Mouse (Mus musculus): Measurements from ENCODE around the gene Myo16.

The Myo16 gene

DNA sequence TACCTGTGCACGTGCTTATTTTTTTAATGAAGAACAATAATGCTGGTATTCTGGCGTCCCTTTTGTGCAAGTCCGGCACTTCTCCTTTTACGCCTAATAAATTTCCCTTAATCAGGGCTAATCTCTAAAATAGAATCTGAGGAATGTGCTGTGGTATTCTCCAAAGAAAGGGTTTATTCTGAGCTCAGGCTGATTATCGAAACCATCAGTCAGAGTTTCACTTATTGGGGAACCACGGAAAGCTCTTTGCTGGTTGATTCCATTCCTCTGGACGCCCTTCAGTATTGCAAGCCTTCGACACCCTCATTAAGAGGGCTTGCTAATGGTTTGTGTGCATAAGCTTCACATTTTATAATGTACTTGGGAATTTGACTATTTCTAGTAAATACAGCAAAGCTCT is 475.0 kb downstream of the Myo16 start:
- ChIA-PET POLR2A (no interaction called here), CTCF (interaction anchor here in 1 of 4 experiments (0.7 kb wide), 1 partner anchor 190 kb away, joined by 3 read pairs; no protein-coding TSS in a partner anchor)

- ChIA-PET POLR2A (no interaction called here), CTCF (no interaction called here)
Measured at GRCm38 (mm10) chr8:10629862-10630261, 476.2 kb downstream of the Myo16 start.

DNA sequence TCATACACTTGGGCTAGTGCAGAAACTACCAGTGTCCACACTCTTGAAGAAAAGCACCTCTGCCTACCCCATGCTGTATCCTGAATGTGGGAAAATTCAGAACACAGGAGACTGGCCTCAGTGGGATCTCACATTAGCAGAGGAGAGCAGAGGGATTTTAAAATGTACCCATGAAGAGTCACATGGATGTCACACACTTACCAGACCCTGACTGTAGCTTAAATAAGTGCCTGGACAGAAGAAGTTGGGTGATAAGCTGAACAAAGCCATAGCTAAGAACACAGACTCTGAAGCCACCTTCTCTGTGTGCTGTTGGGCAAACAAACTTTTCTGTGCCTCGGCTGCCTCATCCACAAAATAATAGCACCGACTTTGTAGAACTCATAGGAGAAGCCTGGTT is 477.3 kb downstream of the Myo16 start:
- CTCF ChIA-PET = no interaction called here
- POLR2A ChIA-PET = interaction anchor here in 1 of 4 experiments (0.6 kb wide), 1 partner anchor 51 kb away, joined by 3 read pairs; no protein-coding TSS in a partner anchor

DNA sequence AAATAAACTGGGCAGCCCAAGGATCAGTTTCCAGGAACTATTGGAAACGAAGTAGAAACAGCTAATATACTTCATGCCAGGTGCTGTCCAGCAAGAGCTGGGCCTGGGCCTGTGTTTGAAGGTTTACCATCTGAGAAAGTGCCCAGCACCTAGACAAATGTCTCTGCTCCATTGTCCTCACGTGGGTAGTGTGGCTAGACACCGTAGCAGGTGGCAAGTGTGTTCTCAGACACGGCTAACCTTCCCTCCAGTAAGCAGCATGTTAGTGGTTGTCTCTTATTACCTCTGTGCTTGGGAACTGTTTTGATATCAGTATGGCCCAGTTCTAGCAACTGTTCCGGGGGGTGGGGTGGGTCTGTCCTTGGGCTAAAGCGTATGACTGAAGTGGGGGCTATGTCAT is 478.9 kb downstream of the Myo16 start:
- POLR2A ChIA-PET = interaction anchor here in 1 of 4 experiments (1.0 kb wide), 1 partner anchor 32 kb away, joined by 3 read pairs; no protein-coding TSS in a partner anchor

GRCm38 (mm10) chr8:10633360-10634140 is 479.8 kb downstream of the Myo16 start:
- CTCF ChIA-PET = no interaction called here
- POLR2A ChIA-PET = no interaction called here

More for the DNA sequence above, 478.9 kb downstream of the Myo16 start:
- CTCF ChIA-PET = no interaction called here

DNA sequence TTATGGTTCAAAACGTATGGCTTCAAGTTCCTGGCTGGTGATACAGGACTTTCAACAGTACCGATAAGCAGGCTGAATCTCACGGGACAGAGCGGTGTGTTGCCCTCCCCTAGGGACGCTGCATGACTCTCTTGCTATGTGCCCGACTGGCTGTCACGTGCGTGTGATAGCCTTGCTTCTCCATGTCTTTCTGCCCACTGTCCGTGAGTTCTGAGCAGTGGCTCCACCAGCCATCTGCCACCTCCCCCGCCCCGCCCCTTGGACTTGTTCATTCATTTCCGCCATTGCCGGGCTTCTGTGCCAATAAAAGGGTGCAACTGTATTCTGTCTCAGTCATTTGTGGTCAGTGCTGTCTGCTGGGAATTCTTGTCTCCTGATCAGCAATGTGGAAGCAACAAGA is 480.7 kb downstream of the Myo16 start:
- POLR2A ChIA-PET = no interaction called here
- CTCF ChIA-PET = no interaction called here

DNA sequence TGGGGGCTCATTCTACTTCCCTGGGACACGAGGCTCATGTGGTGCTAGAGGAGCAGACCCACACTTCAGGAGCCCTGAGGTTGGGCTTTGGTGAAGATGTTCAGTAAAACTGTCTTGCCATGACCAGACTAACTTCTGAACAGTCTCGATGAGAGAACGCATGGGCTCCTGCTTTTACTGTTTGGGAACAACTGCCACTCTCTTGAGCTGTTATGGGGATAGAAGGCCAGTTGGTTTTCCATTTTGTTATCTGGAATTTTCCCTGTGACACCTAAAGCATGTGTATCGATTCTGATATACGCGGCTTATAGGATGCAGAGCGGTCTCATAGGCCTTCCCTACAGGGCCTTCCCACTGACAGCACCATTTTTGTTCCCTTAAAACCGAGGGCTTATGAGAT is 485.2 kb downstream of the Myo16 start:
- ChIA-PET CTCF (no interaction called here), POLR2A (no interaction called here)

- ChIA-PET POLR2A (no interaction called here), CTCF (no interaction called here)
Measured at GRCm38 (mm10) chr8:10640176-10640810, 486.6 kb downstream of the Myo16 start.

DNA sequence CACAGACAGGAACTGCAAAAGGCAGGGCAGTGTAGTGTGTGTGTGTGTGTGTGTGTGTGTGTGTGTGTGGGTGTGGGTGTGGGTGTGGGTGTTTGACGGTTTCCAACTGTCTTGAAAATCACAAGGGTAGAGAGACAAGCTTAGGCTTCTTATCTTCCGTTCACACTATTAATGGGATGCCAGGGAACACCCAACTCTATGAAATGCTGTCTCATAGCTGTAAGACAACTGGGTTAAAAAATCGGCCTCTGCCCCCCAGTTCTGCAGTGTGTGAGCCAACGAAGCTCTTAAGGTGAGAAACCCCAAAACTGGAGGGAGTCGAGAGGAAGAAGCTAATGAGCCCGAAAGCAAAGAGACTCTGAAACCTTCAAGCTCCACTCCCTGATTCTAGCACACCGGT is 487.1 kb downstream of the Myo16 start:
- POLR2A ChIA-PET = interaction anchor here in 1 of 4 experiments (0.6 kb wide), 1 partner anchor 164 kb away, joined by 5 read pairs; no protein-coding TSS in a partner anchor
- CTCF ChIA-PET = interaction anchor here in 1 of 4 experiments (0.7 kb wide), 1 partner anchor 83 kb away, joined by 6 read pairs; no protein-coding TSS in a partner anchor

DNA sequence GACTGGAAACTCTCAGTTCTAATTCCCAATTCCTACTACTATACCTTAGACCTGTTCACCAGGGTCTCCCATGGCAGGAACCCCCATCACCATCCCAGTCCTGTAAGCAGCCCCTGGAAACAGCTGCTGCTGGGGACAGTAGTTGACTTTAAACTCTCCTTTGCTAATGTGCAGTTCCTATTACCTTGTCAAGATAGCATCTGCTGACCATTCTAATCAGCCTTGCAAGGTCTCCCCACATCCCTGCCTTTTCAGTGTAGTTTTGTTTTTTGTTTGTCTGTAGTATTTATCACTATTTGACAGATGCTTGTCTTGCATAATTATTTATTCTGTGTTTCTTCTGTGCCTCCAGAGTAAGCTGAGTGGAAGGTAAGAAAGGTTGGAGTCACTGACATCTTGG is 487.6 kb downstream of the Myo16 start:
- POLR2A ChIA-PET = interaction anchor here in 1 of 4 experiments (0.6 kb wide), 1 partner anchor 163 kb away, joined by 5 read pairs; no protein-coding TSS in a partner anchor
- CTCF ChIA-PET = interaction anchor here in 1 of 4 experiments (0.7 kb wide), 1 partner anchor 82 kb away, joined by 6 read pairs; no protein-coding TSS in a partner anchor

GRCm38 (mm10) chr8:10643244-10643643 is 489.5 kb downstream of the Myo16 start:
- CTCF ChIA-PET = no interaction called here

DNA sequence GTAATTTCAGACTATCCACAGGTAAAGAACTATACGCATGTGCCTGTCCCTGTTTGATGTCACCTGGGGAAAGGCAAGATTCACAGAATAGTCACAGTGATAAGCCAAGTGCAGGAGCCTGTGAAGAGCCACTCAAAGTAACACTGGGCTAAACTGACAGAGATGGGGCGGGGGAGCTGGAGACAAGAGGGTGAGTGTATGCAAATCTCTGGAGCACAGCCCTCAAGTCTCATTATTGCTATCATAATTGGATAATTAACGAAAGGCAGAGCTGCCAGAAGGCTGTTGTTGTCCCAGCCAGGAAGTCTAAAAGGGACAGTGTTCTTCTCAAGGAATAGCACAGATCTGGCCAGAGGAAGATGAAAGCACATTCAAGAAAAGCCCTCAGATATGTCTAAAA is 490.8 kb downstream of the Myo16 start:
- ChIA-PET POLR2A (no interaction called here), CTCF (interaction anchor here in 1 of 4 experiments (0.6 kb wide), 1 partner anchor 210 kb away, joined by 3 read pairs; no protein-coding TSS in a partner anchor)

More at GRCm38 (mm10) chr8:10643244-10643643, 489.5 kb downstream of the Myo16 start:
- POLR2A ChIA-PET = no interaction called here

- POLR2A ChIA-PET = interaction anchor here in 1 of 4 experiments (0.6 kb wide), 1 partner anchor 10 kb away, joined by 3 read pairs; no protein-coding TSS in a partner anchor
- CTCF ChIA-PET = no interaction called here
Measured at GRCm38 (mm10) chr8:10645740-10646139, 492.0 kb downstream of the Myo16 start.

DNA sequence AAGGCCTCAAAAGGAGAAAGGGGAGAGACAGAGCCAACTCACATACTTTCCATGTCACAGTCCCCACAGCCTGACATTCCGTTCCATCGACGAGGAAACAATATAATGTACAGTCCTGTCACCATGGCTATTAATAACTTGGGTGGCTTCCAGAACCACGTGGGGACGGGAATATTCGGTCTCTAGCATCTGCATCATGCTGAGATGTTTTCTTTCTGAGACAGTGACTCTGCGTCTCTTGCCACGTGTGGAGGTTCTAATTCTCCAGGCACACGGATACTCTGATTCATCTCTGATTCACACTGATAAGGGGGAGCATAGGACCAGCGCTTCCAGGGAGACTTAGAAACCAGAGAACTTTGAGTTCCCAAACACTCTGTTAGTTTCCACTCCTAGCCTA is 492.8 kb downstream of the Myo16 start:
- ChIA-PET POLR2A (interaction anchor here in 1 of 4 experiments (0.6 kb wide), 1 partner anchor 10 kb away, joined by 3 read pairs; no protein-coding TSS in a partner anchor), CTCF (no interaction called here)

GRCm38 (mm10) chr8:10651546-10652315 is 498.0 kb downstream of the Myo16 start:
- ChIA-PET CTCF (interaction anchor here in 1 of 4 experiments (0.6 kb wide), 1 partner anchor 185 kb away, joined by 4 read pairs; no protein-coding TSS in a partner anchor), POLR2A (interaction anchor here in 1 of 4 experiments (1.7 kb wide), 1 partner anchor 13 kb away, joined by 4 read pairs; no protein-coding TSS in a partner anchor)

DNA sequence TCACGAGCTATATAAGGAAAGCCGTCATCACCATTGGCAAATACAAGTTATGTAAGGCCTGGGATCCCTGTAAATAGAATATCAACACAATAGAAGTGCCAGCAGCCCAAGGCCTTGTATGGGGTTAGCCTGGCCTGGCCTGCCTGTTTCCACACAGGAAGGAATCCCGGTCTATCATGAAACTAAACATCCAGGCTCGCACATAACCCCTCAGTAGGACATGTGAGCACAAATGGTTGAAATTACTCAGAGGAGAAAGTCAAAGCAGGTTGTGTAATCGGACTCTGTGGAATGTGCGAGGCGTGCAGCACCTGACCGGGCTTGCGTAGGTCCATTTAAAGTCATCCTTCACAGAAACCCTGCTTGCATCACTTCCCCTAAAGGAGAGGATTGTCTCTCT is 499.6 kb downstream of the Myo16 start:
- CTCF ChIA-PET = no interaction called here
- POLR2A ChIA-PET = no interaction called here

DNA sequence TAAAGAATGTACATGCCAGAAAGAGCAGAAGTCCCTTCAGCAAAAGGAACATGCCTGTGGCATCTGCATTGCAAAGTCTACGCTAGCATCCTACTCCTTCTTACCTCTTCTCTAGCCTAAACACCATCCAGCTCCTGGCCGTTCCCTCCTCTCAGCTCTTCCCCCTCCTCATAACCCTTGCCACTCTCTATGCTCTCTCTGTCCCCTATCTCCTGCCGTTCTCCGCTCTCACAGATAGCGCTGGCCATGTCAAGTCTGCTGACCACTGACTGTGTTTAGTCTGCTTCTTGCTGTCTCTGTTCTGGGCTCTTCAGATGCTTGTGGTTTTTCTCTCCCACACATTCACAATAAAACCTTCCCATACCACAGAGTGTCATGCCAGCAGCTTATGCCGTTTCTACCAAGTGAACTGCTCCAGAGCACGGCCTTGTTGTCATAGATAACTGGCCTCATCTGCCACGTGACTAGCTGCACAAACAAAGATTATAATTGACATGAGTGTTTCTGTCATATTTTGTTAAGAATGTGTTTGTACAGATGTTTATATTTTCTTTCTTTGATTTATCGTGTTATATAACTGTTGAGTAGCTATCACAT is 501.3 kb downstream of the Myo16 start:
- POLR2A ChIA-PET = interaction anchor here in 1 of 4 experiments (0.5 to 1.1 kb wide), 2 partner anchors 9 to 972 kb away, joined by 3 to 4 read pairs; no protein-coding TSS in a partner anchor
- CTCF ChIA-PET = interaction anchor here in 1 of 4 experiments (0.6 kb wide), 1 partner anchor 1269 kb away, joined by 4 read pairs; no protein-coding TSS in a partner anchor

DNA sequence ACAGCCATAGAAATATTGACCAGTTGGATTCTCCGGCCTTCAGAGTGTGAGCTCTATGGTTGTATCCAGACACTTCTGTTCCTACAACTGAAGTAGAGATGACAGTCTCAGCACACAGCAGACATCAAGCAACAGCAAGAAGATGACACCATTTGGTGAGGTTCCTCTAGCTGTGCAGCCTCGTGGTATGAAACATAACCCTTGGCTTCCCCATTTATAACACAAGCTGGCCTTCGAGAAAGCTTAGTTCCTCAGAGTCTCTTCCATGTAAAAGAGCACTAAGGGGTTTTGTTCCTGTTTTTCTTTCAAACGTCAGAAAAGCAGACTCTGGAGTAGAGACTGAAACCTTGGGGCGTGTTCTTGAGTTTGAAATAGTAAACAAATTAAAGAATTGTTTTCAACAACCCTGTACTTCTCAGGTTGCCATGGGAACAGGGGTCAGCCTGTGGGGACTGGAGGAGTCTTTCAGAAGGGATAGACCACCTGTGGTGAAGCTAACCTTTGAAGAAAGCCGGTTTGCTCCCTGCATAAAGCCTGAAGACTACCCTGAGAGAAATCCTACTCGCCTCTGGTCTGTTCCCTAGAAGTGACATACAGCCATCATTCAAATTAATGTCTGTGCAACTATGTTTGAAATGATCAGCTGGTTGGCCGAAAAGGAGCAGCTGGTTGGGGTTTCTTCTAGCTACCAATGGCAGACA is 510.2 kb downstream of the Myo16 start:
- ChIA-PET POLR2A (interaction anchor here in 3 of 4 experiments (0.5 to 1.6 kb wide), 6 partner anchors 9 to 966 kb away, joined by 3 to 10 read pairs (median 4); no protein-coding TSS in a partner anchor), CTCF (no interaction called here)

Data from embryonic stem cell, embryonic (primary cell).